Mouse (Mus musculus) left cerebral cortex, postnatal 25 days (tissue): ENCODE measurements around the gene Mdfic. TPM values are rescaled to one million over a fixed set of nuclear protein-coding genes. Genes with fewer than 3 reads are reported as not detected.
"Not testable (repeated sequence)": the region's sequence is repeated elsewhere in the genome, so short reads cannot be mapped to it uniquely, and the experiment has no call there.

ENCODE experiments used
- DNase-seq, 2 experiments: peaks; one replicate each; pipeline ENCODE4 v3.0.0; 2022; ENCODE audit warnings: low spot score in 2 of 2, mixed read lengths in 1 of 2
- intact Hi-C: fragments of 180-260 bp; cut with DNase I; formaldehyde crosslinking; loops from one replicate; pipeline ENCODE4 v1.15.1; 2025
- total RNA-seq, 2 experiments: library from RNA; stranded (reverse); gene quantifications; 2 replicates each; pipeline ENCODE4 v1.2.3; 2021

The Mdfic gene
- total RNA-seq = 1 to 10 TPM; 2.8 to 3.3 TPM

- intact Hi-C loops = no loop called here
- peak in 1 of 2 experiments; percentile 4 for DNase-seq
These were observed at the start of gene Mdfic for GRCm38 (mm10) chr6:15720461-15720817. Gene Mdfic (plus strand): TSS chr6:15720661.

- no peak for DNase-seq
- intact Hi-C loops = no loop called here
These were observed 49.1 kb upstream of the Mdfic start for GRCm38 (mm10) chr6:15671364-15671763.

GRCm38 (mm10) chr6:15710080-15710479 is 10.4 kb upstream of the Mdfic start:
- no peak for DNase-seq
- intact Hi-C loops = no loop called here

GRCm38 (mm10) chr6:15710706-15711105 is 9.8 kb upstream of the Mdfic start:
- intact Hi-C loops = no loop called here
- no peak for DNase-seq

GRCm38 (mm10) chr6:15712860-15713385 is 7.5 kb upstream of the Mdfic start:
- DNase-seq = no peak
- intact Hi-C loops = no loop called here

- intact Hi-C loops = not testable (repeated sequence)
These were observed 6.4 kb upstream of the Mdfic start for GRCm38 (mm10) chr6:15714036-15714435.

GRCm38 (mm10) chr6:15714996-15715844 is 5.2 kb upstream of the Mdfic start:
- no peak for DNase-seq
- intact Hi-C loops = no loop called here

More at GRCm38 (mm10) chr6:15714036-15714435, 6.4 kb upstream of the Mdfic start:
- DNase-seq = not testable (repeated sequence)

GRCm38 (mm10) chr6:15719919-15720318 is 542 bp upstream of the Mdfic start:
- DNase-seq = no peak
- intact Hi-C loops = no loop called here

- intact Hi-C loops = no loop called here
- peak in 1 of 2 experiments; percentile 5 for DNase-seq
These were observed 606 bp downstream of the Mdfic start for GRCm38 (mm10) chr6:15720818-15721715.

GRCm38 (mm10) chr6:15721716-15722031 is 1.2 kb downstream of the Mdfic start:
- intact Hi-C loops = no loop called here
- no peak for DNase-seq

GRCm38 (mm10) chr6:15722631-15723030 is 2.2 kb downstream of the Mdfic start:
- DNase-seq, intact Hi-C loops: not testable (repeated sequence)

- intact Hi-C loops = no loop called here
- no peak for DNase-seq
These were observed 3.8 kb downstream of the Mdfic start for GRCm38 (mm10) chr6:15724304-15724703.

GRCm38 (mm10) chr6:15726422-15726821 is 6.0 kb downstream of the Mdfic start:
- DNase-seq = no peak
- intact Hi-C loops = no loop called here

- DNase-seq = no peak
- intact Hi-C loops = no loop called here
These were observed 7.4 kb downstream of the Mdfic start for GRCm38 (mm10) chr6:15727681-15728410.

GRCm38 (mm10) chr6:15728844-15729577 is 8.6 kb downstream of the Mdfic start:
- intact Hi-C loops = no loop called here

GRCm38 (mm10) chr6:15730258-15730657 is 9.8 kb downstream of the Mdfic start:
- no peak for DNase-seq
- intact Hi-C loops = no loop called here

More at GRCm38 (mm10) chr6:15728844-15729577, 8.6 kb downstream of the Mdfic start:
- DNase-seq = peak in 1 of 2 experiments; percentile 36

GRCm38 (mm10) chr6:15730666-15731065 is 10.2 kb downstream of the Mdfic start:
- intact Hi-C loops = no loop called here
- no peak for DNase-seq

- intact Hi-C loops = no loop called here
- no peak for DNase-seq
These were observed 11.0 kb downstream of the Mdfic start for GRCm38 (mm10) chr6:15731452-15731851.

- intact Hi-C loops = no loop called here
- no peak for DNase-seq
These were observed 17.0 kb downstream of the Mdfic start for GRCm38 (mm10) chr6:15737312-15737911.
